ENCODE assay signal across 13 mouse cellular contexts in the genomic region with DNA sequence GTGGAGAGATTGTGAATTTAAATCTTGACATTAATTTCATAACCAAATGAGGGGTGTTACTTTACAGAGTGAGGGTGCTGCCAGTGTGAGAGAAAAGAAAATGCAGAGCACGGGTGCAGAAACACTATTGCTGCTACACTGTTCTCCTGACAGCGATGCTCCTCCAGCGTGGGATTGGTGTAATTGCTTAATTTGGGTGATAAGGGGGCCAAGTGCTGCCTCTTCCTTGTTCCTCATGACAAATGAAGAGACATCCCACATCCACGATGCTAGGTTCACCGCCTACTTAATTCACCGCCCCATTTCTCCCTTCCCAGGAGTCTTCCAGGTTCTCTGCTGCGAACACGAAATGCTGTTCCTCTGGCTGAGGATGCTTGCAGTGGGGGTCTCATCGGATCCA.
DNase-seq lines count a peak whose midpoint lies in the region; ATAC-seq and TF ChIP-seq lines count a peak whose summit lies in the region.
"Had no signal": no experiment of that assay in that cellular context is flagged by ENCODE, and none has a peak within 500 bp of the region (broad histone marks: within the 10 kb centered on the region; RNA-seq: fewer than 3 reads in every experiment).

No protein-coding gene starts in this region.

- H3K4me1 ChIP-seq in intestine, embryonic 15.5 days (replicated peaks) = no peaks in the 10 kb centered on the region

- no peaks in the 10 kb centered on the region for H3K27me3 ChIP-seq in intestine, embryonic 15.5 days (replicated peaks)

- no peaks in the 10 kb centered on the region for H3K9me3 ChIP-seq in intestine, embryonic 15.5 days
- H3K9me3 ChIP-seq: limb, embryonic 12.5 days had no signal

- H3K4me2 ChIP-seq in intestine, embryonic 15.5 days (replicated peaks) = no peak overlapping the region
- H3K4me2 ChIP-seq: limb, embryonic 12.5 days had no signal

- ATAC-seq in intestine, embryonic 15.5 days = no peak
- ATAC-seq: activated CD4-positive, CD25-positive, alpha-beta regulatory T cell, adult 4 months; liver, postnatal 0 days had no signal

- WGBS in intestine, embryonic 15.5 days = 84% methylated on average over 9 of the region's 9 CpGs

- no peak overlapping the region for H3K9ac ChIP-seq in intestine, embryonic 15.5 days
- H3K9ac ChIP-seq: limb, embryonic 12.5 days; liver, postnatal 0 days had no signal

- peak; percentile 21 for DNase-seq in layer of hippocampus, adult 11-12 months (ENCODE audit: low spot score)
- DNase-seq in layer of hippocampus, postnatal 25 days (ENCODE audit: extremely low spot score in 1 of 2, low spot score in 1 of 2) = no peak
- DNase-seq in brain, embryonic 14.5 days (ENCODE audit: low read depth) = peak; percentile 41
- DNase-seq in frontal cortex, postnatal 10 days (ENCODE audit: low spot score in 2 of 2) = peak; percentile 33 to 51
- DNase-seq in left cerebral cortex, adult 9 months (ENCODE audit: low spot score in 2 of 2) = peak; percentile 75 to 82
- no peak for DNase-seq in adrenal gland, postnatal 14 days
- DNase-seq in Muller cell, postnatal 12 days (ENCODE audit: inconsistent ontology term) = no peak
- DNase-seq: cerebellum, adult 9-11 months; liver, postnatal 0 days had no signal

- no peak for TF ChIP-seq POLR2A in brain, embryonic 14.5 days (IDR thresholded peaks at IDR 0.05; ENCODE audit: borderline replicate concordance, extremely low read depth, insufficient read depth, insufficient read length, poor library complexity, severe bottlenecking)

- H3K4me3 ChIP-seq in intestine, embryonic 15.5 days (replicated peaks) = no peak overlapping the region
- H3K4me3 ChIP-seq: limb, embryonic 12.5 days had no signal

- no peaks in the 10 kb centered on the region for H3K36me3 ChIP-seq in intestine, embryonic 15.5 days
- H3K36me3 ChIP-seq: limb, embryonic 12.5 days had no signal

- H3K27ac ChIP-seq in intestine, embryonic 15.5 days = no peak overlapping the region
- H3K27ac ChIP-seq: limb, embryonic 12.5 days; macrophage had no signal

- no peak for TF ChIP-seq CTCF in brain, embryonic 14.5 days (IDR thresholded peaks at IDR 0.05; ENCODE audit: borderline replicate concordance, extremely low read depth, insufficient read depth, insufficient read length)

Comparison
In these comparisons a context has a peak if more than half of its experiments do, and no peak if none do; other contexts are left out.
1. DNase-seq: peak in layer of hippocampus, adult 11-12 months (single experiment), brain, embryonic 14.5 days (single experiment), frontal cortex, postnatal 10 days (2 of 2) and left cerebral cortex, adult 9 months (2 of 2); none in layer of hippocampus, postnatal 25 days (0 of 2), adrenal gland, postnatal 14 days (single experiment) and Muller cell, postnatal 12 days (single experiment).